Mouse (Mus musculus): ENCODE measurements around the gene Tmem230.
"Not testable (repeated sequence)": the region's sequence is repeated elsewhere in the genome, so short reads cannot be mapped to it uniquely, and the experiment has no call there.

DNA sequence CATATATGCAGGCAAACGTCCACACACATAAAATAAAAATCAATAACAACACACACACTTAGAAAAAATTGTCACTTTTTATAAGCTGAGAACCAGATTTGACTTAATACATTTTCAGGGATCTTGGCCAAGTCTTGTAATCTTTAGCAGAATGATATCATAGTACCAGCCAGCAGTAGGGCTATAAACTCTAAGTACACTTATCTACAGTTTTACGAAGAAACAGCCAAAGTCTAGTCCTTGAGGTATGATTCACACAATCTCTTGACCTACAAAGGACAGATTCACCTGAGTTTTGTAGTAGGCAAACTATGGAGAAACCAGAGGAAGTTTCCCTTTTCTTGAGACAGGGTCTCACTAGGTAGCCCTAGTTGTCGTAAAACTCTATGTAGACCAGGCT lies 8.2 kb downstream of the Tmem230 start:
- not testable (repeated sequence) for TF ChIP-seq CTCF (conservative IDR thresholded peaks at IDR 0.05; ENCODE audit: insufficient read depth, insufficient read length, low read depth, low read length); POLR2A (IDR thresholded peaks at IDR 0.05; ENCODE audit: low read depth, low read length)

All from kidney, adult 2 months (tissue).